Mouse (Mus musculus) B cell, adult 62 days (primary cell): Measurements from ENCODE around the gene Gabrq. TPM values are rescaled to one million over a fixed set of nuclear protein-coding genes. Genes with fewer than 3 reads are reported as not detected.

Experiments
- total RNA-seq: library from RNA; stranded (reverse); gene quantifications from 4 replicates; pipeline ENCODE4 v1.2.4, GENCODE M21; 2023

Gabrq gene
- not detected in 4 replicates for total RNA-seq

GRCm38 (mm10) chrX:72824776-72825588 lies at the start of gene Gabrq:
Gene Gabrq, plus strand, starts transcription at chrX:72825178.

Other genes with a start within 250 kb of the Gabrq start
- gene Gabra3, start 168.3 kb upstream of the Gabrq start, total RNA-seq, result not detected in 4 replicates
- gene Cetn2, start 93.2 kb downstream of the Gabrq start, total RNA-seq, result 44.3 to 53.1 TPM (median 48.3 TPM) in 4 replicates
- 7.9 to 11.2 TPM (median 10.0 TPM) in 4 replicates for gene Nsdhl, start 93.4 kb downstream of the Gabrq start, total RNA-seq
- not detected in 4 replicates for gene Zfp185, start 162.2 kb downstream of the Gabrq start, total RNA-seq
- 2.0 to 2.4 TPM (median 2.2 TPM) in 4 replicates for gene Pnma5, start 211.9 kb downstream of the Gabrq start, total RNA-seq
- gene Pnma3, start 239.6 kb downstream of the Gabrq start, total RNA-seq, result not detected in 4 replicates